In genomic region chr9:111460201-111460814, GRCm38 (mm10) we compare ENCODE assay signal across 8 mouse cellular contexts. TPM values are rescaled to one million over a fixed set of nuclear protein-coding genes. Genes with fewer than 3 reads are reported as not detected.
DNase-seq lines count a peak whose midpoint lies in the region; ATAC-seq and TF ChIP-seq lines count a peak whose summit lies in the region.

No protein-coding gene starts in this region.

- no peaks in the 10 kb centered on the region for H3K27me3 ChIP-seq in heart, embryonic 14.5 days (ENCODE audit: control insufficient read depth, insufficient read depth, low read length)
- no peaks in the 10 kb centered on the region for H3K27me3 ChIP-seq in hindbrain, embryonic 16.5 days (replicated peaks; ENCODE audit: control insufficient read depth, insufficient read depth, low read length)
- H3K27me3 ChIP-seq in liver, embryonic 11.5 days (replicated peaks; ENCODE audit: control insufficient read depth, insufficient read depth, low read length): no peaks in the 10 kb centered on the region
- H3K27me3 ChIP-seq in stomach, embryonic 14.5 days (ENCODE audit: control insufficient read depth, insufficient read depth, low read length): no peaks in the 10 kb centered on the region

- no peak for DNase-seq in heart, postnatal 36 days
- DNase-seq in liver, embryonic 11.5 days (ENCODE audit: low spot score): no peak
- no peak for DNase-seq in testis, postnatal 10 days (ENCODE audit: low spot score)
- DNase-seq in adrenal gland, adult 18-20 months (ENCODE audit: low spot score in 2 of 2): no peak
- DNase-seq in left cerebral cortex, adult 2 months (ENCODE audit: extremely low spot score in 1 of 2, low spot score in 2 of 2): no peak

- no peaks in the 10 kb centered on the region for H3K36me3 ChIP-seq in heart, embryonic 14.5 days (ENCODE audit: control insufficient read depth, insufficient read depth, low read length)
- no peaks in the 10 kb centered on the region for H3K36me3 ChIP-seq in hindbrain, embryonic 16.5 days (ENCODE audit: control insufficient read depth, insufficient read depth, low read length)
- H3K36me3 ChIP-seq in liver, embryonic 11.5 days (ENCODE audit: control insufficient read depth, insufficient read depth, low read length): no peaks in the 10 kb centered on the region
- H3K36me3 ChIP-seq in stomach, embryonic 14.5 days (ENCODE audit: control insufficient read depth, insufficient read depth, low read length): no peaks in the 10 kb centered on the region

- H3K4me2 ChIP-seq in heart, embryonic 14.5 days (ENCODE audit: low read length): no peak overlapping the region
- H3K4me2 ChIP-seq in hindbrain, embryonic 16.5 days (ENCODE audit: low read length): no peak overlapping the region
- H3K4me2 ChIP-seq in liver, embryonic 11.5 days: no peak overlapping the region
- H3K4me2 ChIP-seq in stomach, embryonic 14.5 days (replicated peaks; ENCODE audit: low read depth, low read length): no peak overlapping the region

- intact Hi-C loops in heart, postnatal 36 days (cut with DNase I): no loop called here
- intact Hi-C loops in left cerebral cortex, adult 2 months (cut with DNase I): no loop called here

- no peak overlapping the region for H3K27ac ChIP-seq in heart, embryonic 14.5 days (replicated peaks in 1 of 2; ENCODE audit: control insufficient read depth in 1 of 2, insufficient read depth in 1 of 2, low read depth in 2 of 2, low read length in 2 of 2)
- no peak overlapping the region for H3K27ac ChIP-seq in hindbrain, embryonic 16.5 days (ENCODE audit: low read depth, low read length)
- H3K27ac ChIP-seq in liver, embryonic 11.5 days (ENCODE audit: low read depth, low read length): no peak overlapping the region
- H3K27ac ChIP-seq in stomach, embryonic 14.5 days (ENCODE audit: low read length): no peak overlapping the region
- no peak overlapping the region for H3K27ac ChIP-seq in left cerebral cortex, adult 2 months

- TF ChIP-seq CTCF in left cerebral cortex, adult 2 months (IDR thresholded peaks at IDR 0.05): no peak

- no peaks in the 10 kb centered on the region for H3K9me3 ChIP-seq in heart, embryonic 14.5 days (ENCODE audit: control insufficient read depth, low read length)
- no peaks in the 10 kb centered on the region for H3K9me3 ChIP-seq in hindbrain, embryonic 16.5 days (ENCODE audit: control insufficient read depth, low read length)
- no peaks in the 10 kb centered on the region for H3K9me3 ChIP-seq in liver, embryonic 11.5 days (ENCODE audit: control insufficient read depth, low read length)
- H3K9me3 ChIP-seq in stomach, embryonic 14.5 days (ENCODE audit: control insufficient read depth, low read depth, low read length): no peaks in the 10 kb centered on the region

- 30% methylated on average over 6 of the region's 6 CpGs for WGBS in heart, embryonic 14.5 days
- WGBS in hindbrain, embryonic 16.5 days: 13% methylated on average over 6 of the region's 6 CpGs
- 45% methylated on average over 6 of the region's 6 CpGs for WGBS in liver, embryonic 11.5 days
- 40% methylated on average over 6 of the region's 6 CpGs for whole genome bisulfite sequencing in stomach, embryonic 14.5 days

- peaks cover 11% of the 10 kb centered on the region in 2 experiments for H3K4me1 ChIP-seq in heart, embryonic 14.5 days (ENCODE audit: control insufficient read depth in 2 of 2, insufficient read depth in 2 of 2, low read length in 2 of 2)
- H3K4me1 ChIP-seq in hindbrain, embryonic 16.5 days (ENCODE audit: control insufficient read depth, insufficient read depth, low read depth, low read length): peaks cover 8% of the 10 kb centered on the region; the same call in 1 of the 2 replicates
- H3K4me1 ChIP-seq in liver, embryonic 11.5 days (replicated peaks; ENCODE audit: control insufficient read depth, insufficient read depth, low read length): peaks cover 4% of the 10 kb centered on the region; the same call in 1 of the 2 replicates
- no peaks in the 10 kb centered on the region for H3K4me1 ChIP-seq in stomach, embryonic 14.5 days (ENCODE audit: control insufficient read depth, insufficient read depth, low read length)

- ATAC-seq in heart, embryonic 14.5 days (ENCODE audit: insufficient number of reproducible peaks, insufficient read depth, low FRiP score, low read depth): peak; percentile 47; the same call in 1 of the 2 replicates
- peak; percentile 62 for ATAC-seq in hindbrain, embryonic 16.5 days
- peak; percentile 64 for ATAC-seq in liver, embryonic 11.5 days (replicated peaks; ENCODE audit: low FRiP score)
- 0 out of 2 replicates have a peak, but pooled peaks have one; percentile 56 for ATAC-seq in stomach, embryonic 14.5 days (ENCODE audit: insufficient number of reproducible peaks, insufficient read depth, low FRiP score, low read depth)

- H3K9ac ChIP-seq in heart, embryonic 14.5 days (ENCODE audit: low read length): no peak overlapping the region
- no peak overlapping the region for H3K9ac ChIP-seq in hindbrain, embryonic 16.5 days (ENCODE audit: low read depth, low read length)
- H3K9ac ChIP-seq in liver, embryonic 11.5 days (ENCODE audit: low read depth, low read length): no peak overlapping the region
- H3K9ac ChIP-seq in stomach, embryonic 14.5 days (replicated peaks; ENCODE audit: low read depth, low read length): no peak overlapping the region

- no peak overlapping the region for H3K4me3 ChIP-seq in heart, embryonic 14.5 days (ENCODE audit: control insufficient read depth in 1 of 2, insufficient read depth in 1 of 2, low read depth in 1 of 2, low read length in 2 of 2)
- no peak overlapping the region for H3K4me3 ChIP-seq in hindbrain, embryonic 16.5 days (ENCODE audit: low read length)
- H3K4me3 ChIP-seq in liver, embryonic 11.5 days (ENCODE audit: low read depth, low read length): no peak overlapping the region
- no peak overlapping the region for H3K4me3 ChIP-seq in stomach, embryonic 14.5 days (ENCODE audit: low read depth, low read length)
- H3K4me3 ChIP-seq in left cerebral cortex, adult 2 months: no peak overlapping the region

RNA-seq across cellular contexts. Expression of gene Dclk3, which starts 21.4 kb away (rescaled TPM):
- polyA plus RNA-seq in heart, embryonic 14.5 days (2014; fragmentation: Nextera tagmentation; extraction: Ambion mirVana): 0.75 and 0.88 TPM in 2 replicates
- total RNA-seq in heart, postnatal 36 days (2021): under 1 TPM; 0.24 to 0.39 TPM
- polyA plus RNA-seq in hindbrain, embryonic 16.5 days (2015; fragmentation: Nextera tagmentation; extraction: Ambion mirVana): 6.8 and 8.0 TPM in 2 replicates
- 0.07 and 0.19 TPM in 2 replicates for polyA plus RNA-seq in liver, embryonic 11.5 days (2014; fragmentation: Nextera tagmentation; extraction: Ambion mirVana)
- polyA plus RNA-seq in stomach, embryonic 14.5 days (2014; fragmentation: Nextera tagmentation; extraction: Ambion mirVana): 0.29 and 0.46 TPM in 2 replicates
- total RNA-seq in adrenal gland, adult 18-20 months (2021): 1 to 10 TPM in 1 of 2 experiments, under 1 TPM in 1; 0.99 to 1.1 TPM
- 10 to 100 TPM; 50.8 to 54.7 TPM for total RNA-seq in left cerebral cortex, adult 2 months (2021)
